Mouse (Mus musculus): Measurements from ENCODE around the gene Sstr2. TPM values are rescaled to one million over a fixed set of nuclear protein-coding genes. Genes with fewer than 3 reads are reported as not detected.
"Not testable (repeated sequence)": the region's sequence is repeated elsewhere in the genome, so short reads cannot be mapped to it uniquely, and the experiment has no call there.

The Sstr2 gene
- total RNA-seq, 2 experiments from 2014 or later = 32.9 to 35.8 TPM

DNA sequence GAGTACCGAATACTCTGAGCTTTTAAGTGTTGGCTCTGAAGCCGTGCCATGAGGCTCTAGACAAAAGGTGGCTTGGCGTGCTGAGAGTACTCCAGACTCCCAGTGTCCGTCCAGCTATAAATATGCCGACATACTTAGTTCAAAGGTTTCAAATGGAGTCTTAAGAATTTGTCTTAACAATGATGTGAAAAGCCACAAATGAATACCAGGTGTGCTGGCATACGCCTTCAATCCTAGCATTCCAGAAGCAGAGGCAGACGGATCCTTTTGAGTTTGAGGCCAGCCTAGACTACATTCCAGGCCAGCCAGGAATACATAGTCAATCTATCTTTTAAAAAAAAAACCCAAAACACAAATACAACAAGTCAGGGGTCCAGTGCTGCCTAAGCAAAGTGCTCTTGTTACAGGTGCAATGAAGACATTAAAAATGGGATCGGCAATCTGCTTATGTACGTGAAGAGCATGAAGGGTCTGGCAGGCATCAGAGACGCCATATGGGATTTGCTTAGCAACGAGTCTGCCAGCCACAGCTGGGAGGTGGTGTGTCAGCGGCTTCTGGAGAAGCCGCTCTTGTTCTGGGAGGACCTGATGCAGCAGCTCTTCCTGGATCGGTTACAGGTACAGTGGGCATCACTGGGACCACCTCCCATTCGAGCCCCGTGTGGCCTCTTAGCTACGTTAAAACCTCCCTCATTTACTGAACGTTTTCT, 35.6 kb downstream of the Sstr2 start:
- DNase-seq (ENCODE audit: low spot score in 2 of 2) = peak in 1 of 2 experiments; percentile 44

GRCm38 (mm10) chr11:113656511-113656932, 37.4 kb downstream of the Sstr2 start:
- DNase-seq (ENCODE audit: low spot score in 2 of 2) = peak in 1 of 2 experiments; percentile 42

DNA sequence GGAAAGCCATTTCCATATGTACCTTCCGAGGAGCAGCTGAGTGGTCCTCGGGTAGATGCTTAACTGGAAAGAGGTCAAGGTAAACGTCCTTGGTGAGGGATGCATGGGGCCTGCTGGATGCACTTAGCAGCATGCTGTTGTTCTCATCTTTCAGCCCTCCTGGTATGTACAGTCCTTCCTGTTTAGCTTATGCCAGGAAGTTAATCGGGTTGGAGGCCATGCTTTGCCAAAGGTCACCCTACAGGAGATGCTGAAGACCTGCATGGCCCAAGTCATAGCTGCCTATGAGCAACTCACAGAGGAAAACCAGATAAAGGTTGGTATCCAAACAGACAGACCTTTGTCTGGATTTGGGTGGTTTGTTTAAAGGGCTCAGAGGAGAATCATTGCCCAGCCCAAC, 38.1 kb downstream of the Sstr2 start:
- DNase-seq (ENCODE audit: low spot score in 2 of 2) = no peak

DNA sequence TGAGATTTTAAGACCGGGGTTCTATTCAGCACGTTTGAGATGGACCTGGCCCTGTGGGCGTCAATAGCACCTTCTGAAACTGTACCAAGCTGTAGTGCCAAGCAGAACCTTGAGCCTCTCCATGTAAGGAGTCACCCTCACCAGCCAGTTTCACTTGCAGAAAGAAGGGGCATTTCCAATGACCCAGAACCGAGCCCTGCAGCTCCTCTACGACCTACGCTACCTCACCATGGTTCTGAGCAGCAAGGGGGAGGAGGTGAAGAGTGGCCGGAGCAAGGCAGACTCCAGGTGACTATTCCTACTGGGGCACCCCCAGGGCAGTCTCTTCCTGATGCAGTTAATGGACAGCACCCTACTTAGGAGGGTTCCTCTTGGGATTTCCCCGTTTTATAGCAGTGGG, 39.2 kb downstream of the Sstr2 start:
- DNase-seq (ENCODE audit: low spot score in 2 of 2) = no peak

- no peak for DNase-seq (ENCODE audit: low spot score in 2 of 2)
Measured at GRCm38 (mm10) chr11:113658763-113659162, 39.6 kb downstream of the Sstr2 start.

- DNase-seq (ENCODE audit: low spot score in 2 of 2) = not testable (repeated sequence)
Measured at GRCm38 (mm10) chr11:113660213-113660612, 41.1 kb downstream of the Sstr2 start.

DNA sequence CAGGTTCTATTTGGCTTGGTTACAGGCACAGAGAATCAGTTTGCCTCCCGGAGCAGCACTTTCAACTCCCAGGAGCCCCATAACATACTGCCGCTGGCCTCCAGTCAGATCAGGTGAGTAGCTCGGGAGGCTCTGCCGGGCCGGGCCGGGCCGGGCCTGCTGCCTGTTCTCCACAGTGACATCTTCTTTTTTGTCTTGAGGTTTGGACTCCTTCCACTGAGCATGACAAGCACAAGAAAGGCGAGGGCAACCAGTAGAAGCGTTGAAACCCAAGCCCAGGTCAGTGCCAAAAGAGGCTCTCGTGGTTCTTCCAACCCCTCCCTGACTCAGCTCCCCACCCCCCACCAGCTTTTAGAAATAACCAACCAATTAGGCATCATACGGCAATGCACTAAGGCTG, 41.8 kb downstream of the Sstr2 start:
- DNase-seq (ENCODE audit: low spot score in 2 of 2) = no peak

DNA sequence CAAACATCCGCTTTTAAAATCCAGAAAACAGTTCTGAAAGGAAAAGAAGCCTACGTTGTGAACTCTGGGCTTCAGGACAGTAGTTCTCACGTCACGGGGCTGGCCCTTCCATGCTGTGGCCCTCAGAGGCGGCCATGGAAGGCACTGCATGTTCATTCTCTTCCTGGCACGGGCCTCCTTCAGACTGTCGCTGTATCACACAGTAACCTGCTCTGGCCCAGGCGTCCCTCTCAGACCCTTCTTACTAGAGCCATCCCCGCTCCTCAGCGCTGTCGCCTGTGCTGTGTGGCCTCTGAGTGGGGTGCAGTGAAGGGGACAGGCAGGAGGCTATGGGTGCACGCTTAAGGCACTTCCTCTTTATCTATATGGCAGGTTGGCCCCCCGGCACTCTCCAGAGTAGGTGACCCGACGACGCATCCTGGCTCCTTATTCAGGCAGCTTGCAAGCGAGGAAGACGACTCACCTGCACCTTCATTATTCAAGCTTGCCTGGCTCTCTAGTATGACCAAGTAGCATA, 42.8 kb downstream of the Sstr2 start:
- no peak for DNase-seq (ENCODE audit: low spot score in 2 of 2)

GRCm38 (mm10) chr11:113664279-113664678, 45.1 kb downstream of the Sstr2 start:
- DNase-seq (ENCODE audit: low spot score in 2 of 2) = no peak

GRCm38 (mm10) chr11:113666205-113666604, 47.1 kb downstream of the Sstr2 start:
- no peak for DNase-seq (ENCODE audit: low spot score in 2 of 2)

DNA sequence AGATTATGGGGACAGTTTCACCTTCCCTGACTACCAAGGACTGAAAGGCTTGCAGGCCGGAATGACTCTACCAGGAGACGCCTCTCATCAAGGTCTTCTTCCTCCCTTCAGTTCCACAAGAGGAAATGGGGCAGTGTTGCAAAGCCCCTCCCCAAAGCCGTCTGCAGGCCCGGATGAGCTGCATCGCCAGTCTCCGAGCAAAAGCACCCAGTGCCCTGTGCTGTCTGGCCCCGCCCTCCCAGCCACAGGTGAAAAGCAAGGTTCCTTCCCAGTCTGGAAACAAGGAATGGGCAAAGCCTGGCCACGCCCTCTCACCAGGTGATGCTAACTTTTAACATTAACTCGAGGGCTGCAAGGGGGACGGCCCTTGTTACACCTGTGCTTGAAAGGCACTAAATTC, 47.5 kb downstream of the Sstr2 start:
- DNase-seq (ENCODE audit: low spot score in 2 of 2) = no peak

GRCm38 (mm10) chr11:113667122-113667521, 48.0 kb downstream of the Sstr2 start:
- no peak for DNase-seq (ENCODE audit: low spot score in 2 of 2)

DNA sequence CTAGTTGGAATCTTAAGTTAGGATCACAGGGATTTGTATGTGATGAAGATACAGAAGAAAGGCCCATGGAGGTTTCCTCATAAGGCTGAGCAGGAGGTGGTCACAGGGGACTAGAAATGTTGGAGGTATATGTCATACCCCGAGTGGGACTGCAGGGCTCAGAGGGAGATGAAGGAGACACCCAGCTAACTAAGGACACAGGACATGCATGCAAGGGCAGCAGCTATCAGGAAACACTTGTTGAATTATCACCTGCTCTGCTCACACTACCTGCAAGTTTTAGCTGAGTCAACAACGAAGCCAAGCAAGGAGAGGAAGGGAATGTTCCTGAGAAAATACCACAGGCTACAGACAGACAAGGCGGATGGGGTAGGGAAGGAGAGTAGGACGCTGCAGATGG, 48.6 kb downstream of the Sstr2 start:
- no peak for DNase-seq (ENCODE audit: low spot score in 2 of 2)

DNA sequence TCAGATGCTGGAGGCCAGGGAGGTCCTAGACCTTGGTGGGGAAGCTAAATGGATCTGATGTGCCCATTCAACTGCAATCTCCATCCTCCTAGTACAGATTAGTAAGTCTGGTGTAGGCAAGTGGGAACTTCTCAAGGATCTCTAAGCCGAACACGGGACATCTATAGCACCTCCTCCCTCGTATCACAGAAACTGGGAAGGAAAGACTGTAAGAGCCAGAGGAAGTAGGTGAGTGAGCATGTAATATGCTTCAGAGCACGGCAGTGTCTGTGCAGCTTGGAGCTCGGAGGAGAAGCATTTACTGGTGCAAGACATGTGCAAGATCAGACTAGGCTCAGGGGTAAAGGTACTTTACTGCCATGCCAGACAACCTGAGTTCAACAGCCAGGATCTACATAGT, 49.7 kb downstream of the Sstr2 start:
- no peak for DNase-seq (ENCODE audit: low spot score in 2 of 2)

GRCm38 (mm10) chr11:113669711-113670110, 50.6 kb downstream of the Sstr2 start:
- no peak for DNase-seq (ENCODE audit: low spot score in 2 of 2)

DNA sequence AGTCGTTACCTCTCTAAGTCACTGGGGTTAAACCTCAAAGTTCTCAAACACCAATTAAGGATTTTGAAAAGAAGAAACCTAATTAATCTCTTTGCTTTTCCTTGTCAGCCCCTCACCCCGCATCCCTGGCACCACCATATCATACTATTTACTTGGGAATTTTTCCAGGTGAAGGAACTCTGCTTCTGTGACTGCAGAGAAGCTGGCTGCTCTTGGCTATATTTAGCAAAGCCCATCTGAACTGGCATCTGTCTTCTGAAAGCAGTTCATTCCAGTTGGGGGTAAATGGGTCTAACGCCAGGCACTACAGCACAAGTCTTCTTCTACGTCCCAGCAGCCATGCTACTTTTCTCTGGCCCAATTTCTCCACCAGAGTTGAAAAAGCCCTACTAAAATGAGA, 54.5 kb downstream of the Sstr2 start:
- DNase-seq (ENCODE audit: low spot score in 2 of 2) = no peak

DNA sequence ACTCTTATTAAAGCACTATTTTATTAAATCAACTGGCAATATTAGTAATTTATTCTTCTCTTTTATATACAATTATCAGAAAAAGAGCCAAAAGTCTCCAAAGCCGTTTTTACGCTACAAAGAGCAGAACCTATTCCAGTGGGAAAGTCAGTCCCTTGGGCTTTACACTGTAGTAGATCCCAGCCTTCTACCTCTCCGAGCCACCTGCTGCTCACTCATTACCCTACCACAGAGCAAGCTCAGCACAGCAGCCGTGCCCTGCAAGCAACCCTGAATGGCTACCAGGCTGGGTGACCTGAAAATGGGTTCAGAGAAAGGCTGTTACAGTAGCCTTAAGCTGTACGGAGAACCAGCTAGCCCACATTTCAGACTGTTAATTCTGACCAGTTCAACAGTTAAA, 55.5 kb downstream of the Sstr2 start:
- DNase-seq (ENCODE audit: low spot score in 2 of 2) = no peak

Other genes with a start within 250 kb of the Sstr2 start
- gene Cog1, start 29.8 kb downstream of the Sstr2 start, total RNA-seq (2021) = 10 to 100 TPM; 42.5 to 46.2 TPM
- gene Slc39a11, start 30.7 kb downstream of the Sstr2 start, total RNA-seq (2021) = 10 to 100 TPM; 22.0 to 27.0 TPM
- gene Fam104a, start 64.8 kb downstream of the Sstr2 start, total RNA-seq (2021) = 10 to 100 TPM; 24.5 to 24.7 TPM
- 10 to 100 TPM; 12.7 to 13.5 TPM for gene D11Wsu47e, start 65.1 kb downstream of the Sstr2 start, total RNA-seq (2021)
- not detected for gene Cpsf4l, start 90.7 kb downstream of the Sstr2 start, total RNA-seq (2021)
- 10 to 100 TPM; 42.1 to 46.9 TPM for gene Cdc42ep4, start 132.5 kb downstream of the Sstr2 start, total RNA-seq (2021)

Data from layer of hippocampus, postnatal 14 days (tissue).